ENCODE assay signal across 7 mouse cellular contexts in the genomic region with DNA sequence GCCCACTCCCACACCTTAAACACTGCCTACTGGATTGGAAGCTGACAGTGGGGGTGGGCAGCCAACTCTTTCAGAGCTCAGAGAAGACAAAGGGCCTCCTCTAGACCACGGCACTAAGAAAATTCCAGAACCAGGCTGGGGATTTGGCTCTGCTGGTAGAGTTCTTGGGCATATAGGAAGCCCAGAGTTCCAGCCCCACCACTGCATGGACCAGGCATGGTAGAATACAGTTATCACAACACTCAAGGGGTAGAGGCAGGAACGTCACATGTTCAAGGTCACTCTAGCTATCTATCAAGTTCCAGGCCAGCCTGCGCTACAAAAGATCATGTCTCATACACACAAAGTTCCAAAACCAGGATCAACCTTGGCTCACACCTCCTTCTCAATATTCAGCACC. TPM values are rescaled to one million over a fixed set of nuclear protein-coding genes. Genes with fewer than 3 reads are reported as not detected.
DNase-seq lines count a peak whose midpoint lies in the region; ATAC-seq lines count a peak whose summit lies in the region.

No protein-coding gene starts in this region.

- H3K27me3 ChIP-seq in lung, embryonic 16.5 days (ENCODE audit: control insufficient read depth, insufficient read depth, low read depth, low read length), result no peaks in the 10 kb centered on the region
- no peaks in the 10 kb centered on the region for H3K27me3 ChIP-seq in forebrain, embryonic 15.5 days
- no peaks in the 10 kb centered on the region for H3K27me3 ChIP-seq in limb, embryonic 15.5 days
- H3K27me3 ChIP-seq in stomach, embryonic 15.5 days (replicated peaks), result no peaks in the 10 kb centered on the region

- H3K9ac ChIP-seq in lung, embryonic 16.5 days (ENCODE audit: low read length), result peak overlapping the region; percentile 94
- H3K9ac ChIP-seq in forebrain, embryonic 15.5 days (replicated peaks), result no peak overlapping the region
- H3K9ac ChIP-seq in limb, embryonic 15.5 days, result no peak overlapping the region
- H3K9ac ChIP-seq in stomach, embryonic 15.5 days, result peak overlapping the region; percentile 47; the same call in 1 of the 2 replicates

- no peak for DNase-seq in lung, postnatal 25 days (ENCODE audit: low spot score)
- no peak for DNase-seq in urinary bladder, postnatal 36 days (ENCODE audit: low spot score in 2 of 2)
- DNase-seq in right cerebral cortex, postnatal 36 days (ENCODE audit: low spot score in 2 of 2), result no peak

- H3K4me1 ChIP-seq in lung, embryonic 16.5 days (replicated peaks; ENCODE audit: control insufficient read depth, insufficient read depth, low read length), result peaks cover 40% of the 10 kb centered on the region
- peaks cover 15% of the 10 kb centered on the region for H3K4me1 ChIP-seq in forebrain, embryonic 15.5 days
- H3K4me1 ChIP-seq in limb, embryonic 15.5 days, result peaks cover 22% of the 10 kb centered on the region
- peaks cover 19% of the 10 kb centered on the region for H3K4me1 ChIP-seq in stomach, embryonic 15.5 days

- peaks cover 16% of the 10 kb centered on the region for H3K36me3 ChIP-seq in lung, embryonic 16.5 days (ENCODE audit: control insufficient read depth, insufficient read depth, low read length)
- no peaks in the 10 kb centered on the region for H3K36me3 ChIP-seq in forebrain, embryonic 15.5 days
- H3K36me3 ChIP-seq in limb, embryonic 15.5 days, result peaks cover 4% of the 10 kb centered on the region
- H3K36me3 ChIP-seq in stomach, embryonic 15.5 days, result 0 out of 2 replicates have a peak, but pooled peaks cover 6% of the 10 kb centered on the region

- H3K9me3 ChIP-seq in lung, embryonic 16.5 days (ENCODE audit: control insufficient read depth, low read length), result no peaks in the 10 kb centered on the region
- no peaks in the 10 kb centered on the region for H3K9me3 ChIP-seq in forebrain, embryonic 15.5 days
- no peaks in the 10 kb centered on the region for H3K9me3 ChIP-seq in limb, embryonic 15.5 days
- H3K9me3 ChIP-seq in stomach, embryonic 15.5 days, result no peaks in the 10 kb centered on the region

- peak overlapping the region; percentile 94; the same call in 1 of the 2 replicates for H3K27ac ChIP-seq in lung, embryonic 16.5 days (ENCODE audit: low read length)
- H3K27ac ChIP-seq in forebrain, embryonic 15.5 days (replicated peaks), result no peak overlapping the region
- H3K27ac ChIP-seq in limb, embryonic 15.5 days, result peak overlapping the region; percentile 44
- H3K27ac ChIP-seq in stomach, embryonic 15.5 days, result peak overlapping the region; percentile 83; the same call in 1 of the 2 replicates

- no peak for ATAC-seq in lung, embryonic 16.5 days (ENCODE audit: low read depth)
- ATAC-seq in forebrain, embryonic 15.5 days (replicated peaks), result no peak
- ATAC-seq in limb, embryonic 15.5 days (ENCODE audit: insufficient number of reproducible peaks, low FRiP score, low TSS enrichment, low read depth), result no peak
- no peak for ATAC-seq in stomach, embryonic 15.5 days (ENCODE audit: insufficient read depth, low FRiP score, low read depth)

- WGBS in lung, embryonic 16.5 days, result 51% methylated on average over 3 of the region's 3 CpGs
- WGBS in forebrain, embryonic 15.5 days, result 77% methylated on average over 3 of the region's 3 CpGs
- 81% methylated on average over 3 of the region's 3 CpGs for WGBS in limb, embryonic 15.5 days
- WGBS in stomach, embryonic 15.5 days, result 70% methylated on average over 3 of the region's 3 CpGs

- H3K4me3 ChIP-seq in lung, embryonic 16.5 days (ENCODE audit: low read length), result peak overlapping the region; percentile 92
- H3K4me3 ChIP-seq in forebrain, embryonic 15.5 days, result peak overlapping the region; percentile 55; the same call in 1 of the 2 replicates
- peak overlapping the region; percentile 84 for H3K4me3 ChIP-seq in limb, embryonic 15.5 days
- peak overlapping the region; percentile 85 for H3K4me3 ChIP-seq in stomach, embryonic 15.5 days (replicated peaks)

- H3K4me2 ChIP-seq in lung, embryonic 16.5 days (ENCODE audit: low read depth, low read length), result peak overlapping the region; percentile 78
- peak overlapping the region; percentile 87 for H3K4me2 ChIP-seq in forebrain, embryonic 15.5 days (replicated peaks)
- peak overlapping the region; percentile 72 for H3K4me2 ChIP-seq in limb, embryonic 15.5 days
- H3K4me2 ChIP-seq in stomach, embryonic 15.5 days, result peak overlapping the region; percentile 80

RNA-seq across cellular contexts. Expression of a gene that starts 1.4 kb away (rescaled TPM):
- 252 TPM in 2 replicates for polyA plus RNA-seq in lung, embryonic 16.5 days (2015; fragmentation: Nextera tagmentation; extraction: Ambion mirVana)
- 50.5 and 50.9 TPM in 2 replicates for polyA plus RNA-seq in forebrain, embryonic 15.5 days (2015; fragmentation: Nextera tagmentation; extraction: Ambion mirVana)
- 135 and 136 TPM in 2 replicates for polyA plus RNA-seq in limb, embryonic 15.5 days (2015; fragmentation: Nextera tagmentation; extraction: Ambion mirVana)
- 139 and 155 TPM in 2 replicates for polyA plus RNA-seq in stomach, embryonic 15.5 days (2015; fragmentation: Nextera tagmentation; extraction: Ambion mirVana)

RNA-seq across cellular contexts. Expression of a gene that starts 22.8 kb away (rescaled TPM):
- 30.6 and 32.7 TPM in 2 replicates for polyA plus RNA-seq in lung, embryonic 16.5 days (2015; fragmentation: Nextera tagmentation; extraction: Ambion mirVana)
- 18.8 and 21.3 TPM in 2 replicates for polyA plus RNA-seq in forebrain, embryonic 15.5 days (2015; fragmentation: Nextera tagmentation; extraction: Ambion mirVana)
- polyA plus RNA-seq in limb, embryonic 15.5 days (2015; fragmentation: Nextera tagmentation; extraction: Ambion mirVana), result 24.6 and 27.1 TPM in 2 replicates
- 22.2 and 22.9 TPM in 2 replicates for polyA plus RNA-seq in stomach, embryonic 15.5 days (2015; fragmentation: Nextera tagmentation; extraction: Ambion mirVana)

Comparison
In these comparisons a context has a peak if more than half of its experiments do, and no peak if none do; other contexts are left out.
1. H3K9ac ChIP-seq: peak in lung, embryonic 16.5 days (single experiment) and stomach, embryonic 15.5 days (single experiment); none in forebrain, embryonic 15.5 days (single experiment) and limb, embryonic 15.5 days (single experiment).
2. Peak in every context shown above with its lines, with median percentiles within 50 percentile points of each other: H3K4me2 ChIP-seq and H3K4me3 ChIP-seq.